Mouse (Mus musculus) cortical plate, adult 2 months (tissue): ENCODE data around the gene 1700023F06Rik.

Experiments
- CTCF ChIP-seq: fragments of 200-500 bp; IDR thresholded peaks from 2 replicates; pipeline ENCODE4 v1.5.1; 2011; ENCODE audit warnings: mild to moderate bottlenecking, control low read depth, low read length; ENCODE audit not compliant: insufficient read depth; ENCODE audit errors: extremely low read depth
- POLR2A ChIP-seq: fragments of 200-500 bp; IDR thresholded peaks from 2 replicates; pipeline ENCODE4 v1.6.1; 2011; ENCODE audit warnings: mild to moderate bottlenecking, low read length, control low read depth; ENCODE audit not compliant: insufficient read depth; ENCODE audit errors: extremely low read depth

DNA sequence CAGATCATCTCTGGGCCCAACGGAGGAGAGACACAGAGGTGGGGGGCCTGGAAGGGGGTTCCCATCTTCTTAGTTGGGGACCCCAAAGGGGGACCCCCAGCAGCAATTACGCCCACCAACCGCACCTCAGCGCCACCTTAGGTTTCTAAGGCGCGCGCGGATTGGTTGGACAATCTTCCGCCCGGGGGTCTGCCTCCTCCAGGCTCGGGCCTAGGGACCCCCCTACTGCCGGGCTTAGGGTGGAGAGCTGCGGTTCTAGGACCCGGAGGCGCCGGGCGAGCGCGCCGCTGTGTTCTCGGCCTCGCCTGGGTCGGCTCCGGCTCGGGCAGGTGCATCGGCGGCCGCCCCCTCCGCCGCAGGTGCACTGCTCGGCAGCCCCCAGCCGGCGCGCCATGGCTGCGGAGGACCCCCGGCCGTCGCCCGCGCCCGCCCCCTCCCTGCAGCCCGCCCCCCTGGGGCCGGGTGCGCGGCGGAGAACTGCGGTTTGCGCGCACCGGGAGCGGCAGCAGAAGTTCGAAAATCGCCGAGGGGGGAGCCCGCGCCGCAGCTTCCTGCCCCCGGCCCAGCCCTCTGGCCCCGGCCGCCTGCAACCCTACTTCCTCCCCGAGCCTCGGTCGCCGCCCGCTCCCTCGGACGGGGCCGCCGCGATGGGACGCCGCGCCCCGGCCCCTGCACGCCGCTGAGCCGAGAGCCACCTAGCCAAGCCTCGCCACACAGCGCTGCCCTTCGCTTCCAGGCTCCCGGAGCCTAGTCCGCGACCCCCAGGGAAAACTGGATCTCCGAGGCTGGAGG is 37.7 kb downstream of the 1700023F06Rik start, which contains the start of gene Fmnl1:
- TF ChIP-seq CTCF (no peak), POLR2A (no peak)
